Mouse (Mus musculus): ENCODE measurements around the gene Dock4.

Dock4 gene

GRCm38 (mm10) chr12:40801456-40801855 is 355.7 kb downstream of the Dock4 start:
- peak; percentile 32 for DNase-seq (ENCODE audit: extremely low read depth, insufficient read length, low spot score)

- DNase-seq (ENCODE audit: extremely low read depth, insufficient read length, low spot score): no peak
Observed at GRCm38 (mm10) chr12:40805257-40805656, 359.5 kb downstream of the Dock4 start.

- no peak for DNase-seq (ENCODE audit: extremely low read depth, insufficient read length, low spot score)
Observed at GRCm38 (mm10) chr12:40807916-40808315, 362.2 kb downstream of the Dock4 start.

GRCm38 (mm10) chr12:40813474-40813873 is 367.7 kb downstream of the Dock4 start:
- no peak for DNase-seq (ENCODE audit: extremely low read depth, insufficient read length, low spot score)

- DNase-seq (ENCODE audit: extremely low read depth, insufficient read length, low spot score): no peak
Observed at GRCm38 (mm10) chr12:40814659-40815363, 369.1 kb downstream of the Dock4 start.

- no peak for DNase-seq (ENCODE audit: extremely low read depth, insufficient read length, low spot score)
Observed at GRCm38 (mm10) chr12:40818046-40818708, 372.4 kb downstream of the Dock4 start.

- DNase-seq (ENCODE audit: extremely low read depth, insufficient read length, low spot score): no peak
Observed at GRCm38 (mm10) chr12:40823631-40824030, 377.9 kb downstream of the Dock4 start.

- no peak for DNase-seq (ENCODE audit: extremely low read depth, insufficient read length, low spot score)
Observed at GRCm38 (mm10) chr12:40824251-40824650, 378.5 kb downstream of the Dock4 start.

- no peak for DNase-seq (ENCODE audit: extremely low read depth, insufficient read length, low spot score)
Observed at GRCm38 (mm10) chr12:40825935-40826460, 380.2 kb downstream of the Dock4 start.

GRCm38 (mm10) chr12:40826491-40826890 is 380.7 kb downstream of the Dock4 start:
- no peak for DNase-seq (ENCODE audit: extremely low read depth, insufficient read length, low spot score)

- DNase-seq (ENCODE audit: extremely low read depth, insufficient read length, low spot score): no peak
Observed at GRCm38 (mm10) chr12:40828025-40828424, 382.3 kb downstream of the Dock4 start.

GRCm38 (mm10) chr12:40829269-40829668 is 383.5 kb downstream of the Dock4 start:
- DNase-seq (ENCODE audit: extremely low read depth, insufficient read length, low spot score): no peak

- DNase-seq (ENCODE audit: extremely low read depth, insufficient read length, low spot score): peak; percentile 8
Observed at GRCm38 (mm10) chr12:40832157-40832556, 386.4 kb downstream of the Dock4 start.

GRCm38 (mm10) chr12:40836924-40837323 is 391.2 kb downstream of the Dock4 start:
- DNase-seq (ENCODE audit: extremely low read depth, insufficient read length, low spot score): no peak

GRCm38 (mm10) chr12:40837597-40838337 is 392.0 kb downstream of the Dock4 start:
- peak; percentile 30 for DNase-seq (ENCODE audit: extremely low read depth, insufficient read length, low spot score)

- DNase-seq (ENCODE audit: extremely low read depth, insufficient read length, low spot score): no peak
Observed at GRCm38 (mm10) chr12:40838338-40838695, 392.6 kb downstream of the Dock4 start.

GRCm38 (mm10) chr12:40838940-40839339 is 393.2 kb downstream of the Dock4 start:
- no peak for DNase-seq (ENCODE audit: extremely low read depth, insufficient read length, low spot score)

GRCm38 (mm10) chr12:40839817-40840216 is 394.1 kb downstream of the Dock4 start:
- no peak for DNase-seq (ENCODE audit: extremely low read depth, insufficient read length, low spot score)

GRCm38 (mm10) chr12:40842251-40842988 is 396.7 kb downstream of the Dock4 start:
- DNase-seq (ENCODE audit: extremely low read depth, insufficient read length, low spot score): no peak

GRCm38 (mm10) chr12:40842991-40843390 is 397.2 kb downstream of the Dock4 start:
- DNase-seq (ENCODE audit: extremely low read depth, insufficient read length, low spot score): no peak

Measured in 3134 (cell line).